Mouse (Mus musculus): ENCODE measurements at regions not wholly inside any gene's neighbourhood (a gene's known extent, or its start where the extent isn't known, plus 50 kb on each side); places are given as distances from the start of the nearest gene placed in this dataset.

DNA sequence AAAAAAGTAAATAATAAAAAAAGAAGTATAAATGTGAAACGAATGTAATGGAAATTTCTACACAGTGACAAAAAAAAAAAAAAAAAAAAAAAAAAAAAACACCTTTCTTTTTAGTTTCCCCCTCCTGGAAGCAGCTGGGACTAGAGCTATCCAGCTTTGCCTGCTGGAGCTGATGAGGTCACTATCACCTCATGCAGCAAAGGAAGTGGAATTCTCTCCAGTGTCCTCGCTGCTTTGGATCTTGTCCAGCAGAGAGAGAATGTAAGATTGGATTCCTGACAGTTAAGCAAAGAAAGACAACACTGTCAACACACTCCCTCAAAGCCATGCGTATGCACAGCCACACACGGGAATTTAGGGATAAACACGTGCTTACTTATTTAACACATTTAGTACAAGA is 698.9 kb upstream of the 4930412O13Rik start:
- TF ChIP-seq CTCF (conservative IDR thresholded peaks at IDR 0.05; ENCODE audit: insufficient read depth, insufficient read length, low read depth, low read length) (no peak), POLR2A (IDR thresholded peaks at IDR 0.05; ENCODE audit: low read depth, low read length) (no peak)

Measured in kidney, adult 2 months (tissue).